Mouse (Mus musculus) MEL (cell line): ENCODE results near the gene C2. TPM values are rescaled to one million over a fixed set of nuclear protein-coding genes. Genes with fewer than 3 reads are reported as not detected.
A peak's percentile ranks its signal among the peaks of the same experiment; 100 is the strongest.

Experiments
- DNase-seq: peaks from one replicate; pipeline ENCODE4 v3.0.0; 2011; ENCODE audit warnings: low read depth, low spot score
- H3K27ac ChIP-seq: 2 replicates; pipeline ENCODE4 v1.5.1; 2012; ENCODE audit warnings: low read depth, mild to moderate bottlenecking, control low read depth, low read length, moderate library complexity; ENCODE audit not compliant: control insufficient read depth
- H3K27me3 ChIP-seq, 2 experiments: fragments of 150-350 bp in 1 of 2; sonication (generic) in 1 of 2; 2 replicates each; pipeline ENCODE4 v1.6.1; 2012; ENCODE audit warnings: low read length in 2 of 2, mild to moderate bottlenecking in 2 of 2, improper control_type of control experiment in 1 of 2, moderate library complexity in 1 of 2; ENCODE audit not compliant: insufficient read depth in 2 of 2, control insufficient read depth in 1 of 2
- H3K36me3 ChIP-seq, 2 experiments: 2 replicates each; pipeline ENCODE4 v1.6.1; 2012 to 2014; ENCODE audit warnings: low read length in 2 of 2, improper control_type of control experiment in 1 of 2, inconsistent platforms in 1 of 2, mild to moderate bottlenecking in 1 of 2; ENCODE audit not compliant: insufficient read depth in 2 of 2, control insufficient read depth in 1 of 2
- H3K4me1 ChIP-seq, 2 experiments: fragments of 150-350 bp in 1 of 2; sonication (generic) in 1 of 2; 2 replicates each; pipeline ENCODE4 v1.6.1; 2012; ENCODE audit warnings: low read length in 2 of 2, improper control_type of control experiment in 1 of 2, mild to moderate bottlenecking in 1 of 2; ENCODE audit not compliant: insufficient read depth in 2 of 2, control insufficient read depth in 1 of 2
- H3K4me3 ChIP-seq, 2 experiments: fragments of 150-350 bp in 1 of 2; sonication (generic) in 1 of 2; 2 replicates each; pipeline ENCODE4 v1.5.1; 2012; ENCODE audit warnings: low read depth in 2 of 2, low read length in 2 of 2, mild to moderate bottlenecking in 2 of 2, moderate library complexity in 2 of 2, control low read depth in 1 of 2, improper control_type of control experiment in 1 of 2; ENCODE audit not compliant: control insufficient read depth in 1 of 2, insufficient read depth in 1 of 2
- H3K79me2 ChIP-seq: 2 replicates; pipeline ENCODE4 v1.6.1; 2012; ENCODE audit warnings: mild to moderate bottlenecking, low read length, moderate library complexity; ENCODE audit not compliant: control insufficient read depth, poor library complexity, insufficient read depth
- H3K9ac ChIP-seq: 2 replicates; pipeline ENCODE4 v1.6.1; 2012; ENCODE audit warnings: low read depth, mild to moderate bottlenecking, control low read depth, low read length, moderate library complexity; ENCODE audit not compliant: control insufficient read depth, poor library complexity, severe bottlenecking
- H3K9me3 ChIP-seq: fragments of 150-350 bp; sonication (generic); replicated peaks from 2 replicates; pipeline ENCODE4 v1.6.1; 2012; ENCODE audit warnings: mild to moderate bottlenecking, low read length, improper control_type of control experiment, moderate library complexity; ENCODE audit not compliant: insufficient read depth
- BHLHE40 ChIP-seq: IDR thresholded peaks from 2 replicates; pipeline ENCODE4 v1.6.1; 2012; ENCODE audit warnings: low read depth, mild to moderate bottlenecking, inconsistent platforms, low read length, improper control_type of control experiment, borderline replicate concordance
- CTCF ChIP-seq, 3 experiments: IDR thresholded peaks in 2 of 3; conservative IDR thresholded peaks in 1 of 3; 2 replicates each; pipeline ENCODE4 v1.5.1; 2011 to 2012; ENCODE audit warnings: low read length in 3 of 3, low read depth in 2 of 3, mild to moderate bottlenecking in 2 of 3, improper control_type of control experiment in 1 of 3, inconsistent platforms in 1 of 3, mixed read lengths in 1 of 3, moderate library complexity in 1 of 3; ENCODE audit not compliant: control insufficient read depth in 1 of 3, insufficient read depth in 1 of 3, poor library complexity in 1 of 3, severe bottlenecking in 1 of 3
- ELF1 ChIP-seq: IDR thresholded peaks from 2 replicates; pipeline ENCODE4 v1.6.1; 2014; ENCODE audit warnings: low read depth, mild to moderate bottlenecking, inconsistent platforms, low read length, improper control_type of control experiment, moderate library complexity
- GATA1 ChIP-seq: IDR thresholded peaks from 2 replicates; pipeline ENCODE4 v1.6.1; 2011; ENCODE audit warnings: low read depth, low read length, improper control_type of control experiment
- HCFC1 ChIP-seq: IDR thresholded peaks from 2 replicates; pipeline ENCODE4 v1.6.1; 2012; ENCODE audit warnings: low read depth, mild to moderate bottlenecking, inconsistent platforms, low read length, improper control_type of control experiment, moderate library complexity
- MXI1 ChIP-seq: IDR thresholded peaks from 2 replicates; pipeline ENCODE4 v1.6.1; 2011; ENCODE audit warnings: mild to moderate bottlenecking, low read depth, low read length, improper control_type of control experiment
- MYB ChIP-seq: IDR thresholded peaks from 2 replicates; pipeline ENCODE4 v1.6.1; 2011; ENCODE audit warnings: mild to moderate bottlenecking, low read depth, low read length, improper control_type of control experiment
- MYC ChIP-seq: IDR thresholded peaks from 2 replicates; pipeline ENCODE4 v1.6.1; 2011; ENCODE audit warnings: low read depth, mild to moderate bottlenecking, low read length, improper control_type of control experiment, moderate library complexity
- POLR2AphosphoS2 ChIP-seq: IDR thresholded peaks from 2 replicates; pipeline ENCODE4 v1.6.1; 2011; ENCODE audit warnings: low read length, improper control_type of control experiment
- TAL1 ChIP-seq: IDR thresholded peaks from 2 replicates; pipeline ENCODE4 v1.6.1; 2012; ENCODE audit warnings: mild to moderate bottlenecking, inconsistent platforms, low read length, moderate library complexity, mixed read lengths
- TCF12 ChIP-seq: IDR thresholded peaks from 2 replicates; pipeline ENCODE4 v1.6.1; 2014; ENCODE audit warnings: low read depth, mild to moderate bottlenecking, inconsistent platforms, low read length, improper control_type of control experiment, moderate library complexity
- USF1 ChIP-seq: IDR thresholded peaks from 2 replicates; pipeline ENCODE4 v1.6.1; 2014; ENCODE audit warnings: low read depth, mild to moderate bottlenecking, inconsistent platforms, low read length, improper control_type of control experiment, moderate library complexity
- ZMIZ1 ChIP-seq: IDR thresholded peaks from 2 replicates; pipeline ENCODE4 v1.6.1; 2012; ENCODE audit warnings: low read depth, mild to moderate bottlenecking, inconsistent platforms, low read length, improper control_type of control experiment, moderate library complexity
- ZNF384 ChIP-seq: IDR thresholded peaks from 2 replicates; pipeline ENCODE4 v1.6.1; 2012; ENCODE audit warnings: low read depth, mild to moderate bottlenecking, inconsistent platforms, low read length, improper control_type of control experiment
- polyA plus RNA-seq, 2 experiments: library from polyadenylated mRNA; stranded (reverse) in 1 of 2; unstranded in 1 of 2; fragments of >175 nt in 1 of 2; fragments of >200 nt in 1 of 2; gene quantifications; 2 replicates each; pipeline versions ENCODE4 v1.2.1 to v1.2.4; 2012; ENCODE audit warnings: low replicate concordance in 2 of 2, low read depth in 1 of 2; ENCODE audit not compliant: insufficient read length in 2 of 2, insufficient read depth in 1 of 2, missing spikeins in 1 of 2
- total RNA-seq: library from RNA; depleted of rRNA; stranded (reverse); fragments of 300-350 nt; gene quantifications from 2 replicates; pipeline ENCODE4 v1.2.3, GENCODE M21; 2012

The C2 gene
- total and polyA plus RNA-seq, 3 experiments = 2.2 to 9.4 TPM; not detected in 1

DNA sequence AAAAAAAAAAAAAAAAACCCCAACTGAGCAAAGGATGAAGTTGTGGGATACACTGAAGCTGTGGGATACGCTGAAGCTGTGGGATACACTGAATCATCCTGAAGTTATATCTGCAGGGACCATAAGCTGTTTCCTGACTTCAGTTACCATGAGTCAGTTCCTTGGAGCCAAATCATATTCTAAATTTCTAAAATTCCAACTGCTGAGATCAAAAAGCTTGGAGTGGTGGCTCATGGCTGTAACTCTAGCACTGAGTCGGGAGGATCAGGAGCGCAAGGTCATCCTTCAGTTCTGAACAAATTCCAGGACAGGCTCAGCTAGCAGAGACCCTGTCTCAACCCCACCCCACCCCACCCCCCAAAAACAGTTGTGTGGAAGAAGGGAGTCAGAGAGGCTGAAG is 12.4 kb downstream of the C2 start:
- DNase-seq = no peak
- Histone ChIP-seq H3K36me3 (no peaks in the 10 kb centered on the region), H3K4me3 (no peak overlapping the region), H3K4me1 (no peaks in the 10 kb centered on the region), H3K27ac (no peak overlapping the region), H3K9me3 (no peaks in the 10 kb centered on the region), H3K9ac (no peak overlapping the region), H3K27me3 (no peaks in the 10 kb centered on the region)
- TF ChIP-seq ELF1 (no peak), GATA1 (no peak), ZNF384 (no peak), USF1 (no peak), BHLHE40 (no peak)
- TF ChIP-seq, all 39 proteins: peak for 0
- H3K79me2 ChIP-seq = no peaks in the 10 kb centered on the region

DNA sequence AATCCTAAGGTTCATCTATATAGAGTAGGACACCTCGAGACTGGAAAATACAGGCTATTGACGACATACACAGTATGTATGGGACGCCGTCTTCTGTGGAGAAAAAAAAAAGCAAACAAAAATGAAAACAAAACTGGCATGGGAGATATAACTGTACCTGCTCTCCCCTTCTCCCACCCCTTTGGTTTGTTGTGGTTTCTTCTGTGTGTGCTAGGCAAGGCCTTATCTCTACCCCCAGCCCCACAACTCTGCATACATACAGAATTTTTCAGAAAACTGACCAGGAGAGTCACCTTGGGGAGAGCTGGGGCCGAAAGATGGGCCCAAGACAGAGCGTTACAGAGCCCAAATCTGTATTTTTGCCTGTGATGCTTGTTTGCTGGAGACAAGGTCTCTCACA is 13.4 kb downstream of the C2 start:
- Histone ChIP-seq H3K27me3 (no peaks in the 10 kb centered on the region), H3K4me3 (no peak overlapping the region), H3K79me2 (no peaks in the 10 kb centered on the region), H3K4me1 (no peaks in the 10 kb centered on the region), H3K9ac (no peak overlapping the region), H3K27ac (no peak overlapping the region), H3K36me3 (no peaks in the 10 kb centered on the region), H3K9me3 (no peaks in the 10 kb centered on the region)
- no peak for DNase-seq
- TF ChIP-seq MYC = no peak
- no peak for TF ChIP-seq HCFC1
- no peak for TF ChIP-seq MXI1
- TF ChIP-seq POLR2AphosphoS2 = no peak
- no peak for TF ChIP-seq MYB
- TF ChIP-seq GATA1 = no peak
- TF ChIP-seq CTCF (IDR thresholded peaks at IDR 0.05 in 2 of 3, conservative IDR thresholded peaks at IDR 0.05 in 1 of 3; ENCODE audit: control insufficient read depth in 1 of 3, insufficient read depth in 1 of 3, low read depth in 2 of 3, low read length in 3 of 3, poor library complexity in 1 of 3, severe bottlenecking in 1 of 3) = no peak
- TF ChIP-seq TCF12 = no peak
- TF ChIP-seq TAL1 = no peak

GRCm38 (mm10) chr17:34883332-34883731 is 14.7 kb downstream of the C2 start:
- Histone ChIP-seq H3K4me3 (no peak overlapping the region), H3K36me3 (no peaks in the 10 kb centered on the region), H3K9me3 (no peaks in the 10 kb centered on the region), H3K4me1 (no peaks in the 10 kb centered on the region), H3K27ac (no peak overlapping the region), H3K9ac (no peak overlapping the region), H3K79me2 (no peaks in the 10 kb centered on the region)
- DNase-seq = peak; percentile 40
- TF ChIP-seq ZMIZ1 (no peak), CTCF (IDR thresholded peaks at IDR 0.05 in 2 of 3, conservative IDR thresholded peaks at IDR 0.05 in 1 of 3; ENCODE audit: control insufficient read depth in 1 of 3, insufficient read depth in 1 of 3, low read depth in 2 of 3, low read length in 3 of 3, poor library complexity in 1 of 3, severe bottlenecking in 1 of 3) (peak in 1 of 3 experiments; percentile 19; a peak in 2 of 6 replicates)
- TF ChIP-seq, all 39 proteins: peak for 1
- no peaks in the 10 kb centered on the region for H3K27me3 ChIP-seq
